ENCODE assay signal across 9 mouse cellular contexts in genomic region chr13:100112218-100112972, GRCm38 (mm10). TPM values are rescaled to one million over a fixed set of nuclear protein-coding genes. Genes with fewer than 3 reads are reported as not detected.
DNase-seq lines count a peak whose midpoint lies in the region.
"Had no signal": no experiment of that assay in that cellular context is flagged by ENCODE, and none has a peak within 500 bp of the region (broad histone marks: within the 10 kb centered on the region; RNA-seq: fewer than 3 reads in every experiment).

No protein-coding gene starts in this region.

- peak; percentile 19 to 49 for DNase-seq in cerebellum, postnatal 10 days
- DNase-seq in cerebellum, adult 8-10 months, result no peak
- DNase-seq in kidney, adult 9 months, result peak; percentile 34
- DNase-seq in kidney, postnatal 10 days, result no peak
- DNase-seq in 3T3-L1 (ENCODE audit: low read depth, low spot score), result peak; percentile 63
- peak; percentile 27 for DNase-seq in brain, adult 2 months (ENCODE audit: low read depth, low spot score)
- DNase-seq in thymus, postnatal 0 days (ENCODE audit: low spot score), result no peak
- DNase-seq in thymus, postnatal 10 days (ENCODE audit: low spot score in 2 of 2), result no peak
- DNase-seq: adrenal gland, postnatal 25 days had no signal

RNA-seq across cellular contexts. Expression of gene Serf1, which starts 4.6 kb away (rescaled TPM):
- 40.5 and 48.2 TPM in 2 replicates for polyA plus RNA-seq in thymus, postnatal 0 days (2015; fragmentation: Nextera tagmentation; extraction: Ambion mirVana)

RNA-seq across cellular contexts. Expression of gene Bdp1, which starts 8.5 kb away (rescaled TPM):
- polyA plus RNA-seq in thymus, postnatal 0 days (2015; fragmentation: Nextera tagmentation; extraction: Ambion mirVana), result 27.5 and 33.0 TPM in 2 replicates

RNA-seq across cellular contexts. Expression of gene Smn1, which starts 12.3 kb away (rescaled TPM):
- polyA plus RNA-seq in thymus, postnatal 0 days (2015; fragmentation: Nextera tagmentation; extraction: Ambion mirVana), result 44.8 and 54.4 TPM in 2 replicates

Comparison
In these comparisons a context has a peak if more than half of its experiments do, and no peak if none do; other contexts are left out.
1. DNase-seq: peak in cerebellum, postnatal 10 days (2 of 2), kidney, adult 9 months (single experiment), 3T3-L1 (single experiment) and brain, adult 2 months (single experiment); none in cerebellum, adult 8-10 months (single experiment), kidney, postnatal 10 days (single experiment), thymus, postnatal 0 days (single experiment) and thymus, postnatal 10 days (0 of 2).